Mouse (Mus musculus): ENCODE results near the gene Hist1h3d.
"Not testable (repeated sequence)": the region's sequence is repeated elsewhere in the genome, so short reads cannot be mapped to it uniquely, and the experiment has no call there.

- not testable (repeated sequence) for TF ChIP-seq POLR2A (IDR thresholded peaks at IDR 0.05; ENCODE audit: borderline replicate concordance, extremely low read depth, insufficient read depth, insufficient read length, poor library complexity, severe bottlenecking); CTCF (IDR thresholded peaks at IDR 0.05; ENCODE audit: borderline replicate concordance, extremely low read depth, insufficient read depth, insufficient read length)
These were observed 326 bp downstream of the Hist1h3d start for GRCm38 (mm10) chr13:23575864-23576313.

Measured in brain, embryonic 14.5 days (tissue).